Mouse (Mus musculus): ENCODE data around the gene Atm. TPM values are rescaled to one million over a fixed set of nuclear protein-coding genes. Genes with fewer than 3 reads are reported as not detected.

The Atm gene
- polyA plus RNA-seq, 1 experiment from 2014 or later: 4.2 TPM

DNA sequence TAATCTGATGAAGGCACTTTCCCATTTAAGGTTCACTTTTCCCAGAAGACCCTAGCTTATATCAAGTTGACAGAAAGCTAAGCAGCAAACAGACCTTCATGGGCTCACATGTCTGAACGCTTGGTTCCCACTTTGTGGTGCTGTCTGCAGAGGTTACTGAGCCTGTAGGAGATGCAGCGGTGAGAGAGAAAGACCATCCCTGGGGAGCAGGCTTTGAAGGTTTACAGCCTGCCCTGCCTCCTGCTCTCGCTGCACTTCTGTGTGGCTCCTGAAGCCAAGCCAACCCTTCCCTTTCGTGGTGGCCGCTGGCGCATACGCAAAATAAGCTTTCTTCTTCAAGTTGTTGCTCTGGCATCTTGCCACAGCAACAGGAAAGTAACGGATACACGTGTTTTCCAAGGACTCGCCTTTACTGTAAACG lies 134.2 kb downstream of the Atm start, which contains the start of gene 4930550C14Rik:
Gene 4930550C14Rik, plus strand, starts transcription at position 35 of the 421 bp plus-strand sequence.
- ATAC-seq: no peak
- no peak for TF ChIP-seq CTCF (IDR thresholded peaks at IDR 0.05; ENCODE audit: low read depth)
- no peak within 1 kb of the TSS for H3K9ac ChIP-seq (ENCODE audit: low read depth, low read length)
- WGBS: 15% methylated on average over 11 of the region's 11 CpGs
- no peak within 1 kb of the TSS; the same call in 1 of the 2 replicates for H3K4me3 ChIP-seq (ENCODE audit: low read depth, low read length)
- no peaks in the 10 kb centered on the region for H3K9me3 ChIP-seq (ENCODE audit: control insufficient read depth)
- H3K36me3 ChIP-seq (ENCODE audit: control insufficient read depth, insufficient read depth): peaks cover 11% of the 10 kb centered on the region
- peak within 1 kb of the TSS; percentile 15; the same call in 1 of the 2 replicates for H3K27ac ChIP-seq (ENCODE audit: low read depth, low read length)
- H3K4me2 ChIP-seq (replicated peaks; ENCODE audit: low read depth): peak within 1 kb of the TSS; percentile 51
- H3K4me1 ChIP-seq (replicated peaks; ENCODE audit: control insufficient read depth, insufficient read depth, low read length): no peaks in the 10 kb centered on the region; the same call in 1 of the 2 replicates
- H3K27me3 ChIP-seq (replicated peaks; ENCODE audit: control insufficient read depth, insufficient read depth, low read length): no peaks in the 10 kb centered on the region

DNA sequence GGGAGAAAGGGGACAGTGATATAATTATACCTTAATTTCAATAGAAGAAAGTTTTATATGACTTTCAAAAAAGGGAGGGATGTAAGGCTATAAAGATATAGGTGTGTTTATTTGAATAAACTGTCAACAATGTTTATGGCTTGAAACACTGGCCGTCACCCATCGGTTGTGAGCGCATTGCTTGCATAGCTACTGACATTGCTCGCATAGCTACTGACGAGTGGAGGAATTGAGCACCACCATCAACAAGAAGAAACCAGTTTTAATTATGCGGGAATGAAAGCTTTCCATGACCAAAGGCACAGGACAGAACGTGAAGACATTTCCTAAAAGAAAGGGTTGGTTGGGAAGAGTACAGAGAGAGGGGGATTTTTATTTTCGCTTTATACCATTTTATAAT lies 135.4 kb downstream of the Atm start:
- no peaks in the 10 kb centered on the region for H3K9me3 ChIP-seq (ENCODE audit: control insufficient read depth)
- 88% methylated on average over 8 of the region's 8 CpGs for WGBS
- ATAC-seq: no peak
- peaks cover 18% of the 10 kb centered on the region for H3K36me3 ChIP-seq (ENCODE audit: control insufficient read depth, insufficient read depth)
- no peak overlapping the region for H3K9ac ChIP-seq (ENCODE audit: low read depth, low read length)
- no peak overlapping the region for H3K4me3 ChIP-seq (ENCODE audit: low read depth, low read length)
- H3K27ac ChIP-seq (ENCODE audit: low read depth, low read length): no peak overlapping the region
- no peak for TF ChIP-seq CTCF (IDR thresholded peaks at IDR 0.05; ENCODE audit: low read depth)
- no peaks in the 10 kb centered on the region; the same call in 1 of the 2 replicates for H3K4me1 ChIP-seq (replicated peaks; ENCODE audit: control insufficient read depth, insufficient read depth, low read length)
- no peak overlapping the region for H3K4me2 ChIP-seq (replicated peaks; ENCODE audit: low read depth)
- H3K27me3 ChIP-seq (replicated peaks; ENCODE audit: control insufficient read depth, insufficient read depth, low read length): no peaks in the 10 kb centered on the region

DNA sequence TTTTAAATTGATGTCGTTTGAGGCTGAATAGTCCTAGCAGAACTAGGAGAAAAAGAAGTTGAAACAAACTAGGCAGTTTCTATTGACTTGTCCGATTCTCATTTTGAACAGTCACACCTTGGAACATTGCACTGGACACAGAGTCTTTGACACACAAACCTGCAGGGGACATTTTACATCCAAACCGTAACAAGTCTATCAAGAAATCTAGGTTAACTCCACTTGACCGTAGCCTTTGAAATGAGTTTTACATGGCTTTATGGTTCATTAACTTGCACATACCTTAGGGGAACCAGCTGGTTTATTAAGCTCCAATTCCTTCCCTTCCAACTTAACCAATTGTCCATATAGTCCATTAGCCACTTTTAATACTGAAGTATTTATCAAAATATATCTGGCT lies 135.8 kb downstream of the Atm start:
- WGBS: 96% methylated on average over 4 of the region's 4 CpGs
- Histone ChIP-seq H3K4me1 (replicated peaks; ENCODE audit: control insufficient read depth, insufficient read depth, low read length) (no peaks in the 10 kb centered on the region; the same call in 1 of the 2 replicates), H3K27me3 (replicated peaks; ENCODE audit: control insufficient read depth, insufficient read depth, low read length) (no peaks in the 10 kb centered on the region), H3K27ac (ENCODE audit: low read depth, low read length) (no peak overlapping the region), H3K4me3 (ENCODE audit: low read depth, low read length) (no peak overlapping the region), H3K36me3 (ENCODE audit: control insufficient read depth, insufficient read depth) (peaks cover 20% of the 10 kb centered on the region), H3K9ac (ENCODE audit: low read depth, low read length) (no peak overlapping the region), H3K4me2 (replicated peaks; ENCODE audit: low read depth) (no peak overlapping the region), H3K9me3 (ENCODE audit: control insufficient read depth) (no peaks in the 10 kb centered on the region)
- no peak for TF ChIP-seq CTCF (IDR thresholded peaks at IDR 0.05; ENCODE audit: low read depth)
- ATAC-seq: no peak

DNA sequence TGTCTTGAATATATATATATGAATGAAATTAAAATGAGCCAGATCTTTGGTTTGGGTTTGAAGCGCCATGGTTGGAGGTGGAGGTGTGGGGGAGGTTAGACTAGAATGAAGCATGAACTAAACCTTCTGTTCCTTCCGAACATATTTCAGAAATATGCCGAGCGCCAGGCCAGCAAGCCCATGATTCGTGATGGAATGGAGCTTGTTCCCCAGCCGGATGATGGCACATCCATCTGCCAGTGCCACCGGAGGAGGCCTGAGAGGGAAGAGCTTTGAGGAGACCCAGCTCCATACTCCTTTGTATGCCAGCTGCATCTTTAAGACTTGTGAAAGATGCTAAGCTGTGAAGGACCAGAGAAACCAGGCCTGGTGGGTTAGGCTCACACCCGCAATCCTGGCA lies 137.0 kb downstream of the Atm start:
- no peak overlapping the region for H3K27ac ChIP-seq (ENCODE audit: low read depth, low read length)
- no peaks in the 10 kb centered on the region for H3K4me1 ChIP-seq (replicated peaks; ENCODE audit: control insufficient read depth, insufficient read depth, low read length)
- no peaks in the 10 kb centered on the region for H3K9me3 ChIP-seq (ENCODE audit: control insufficient read depth)
- no peak overlapping the region for H3K4me2 ChIP-seq (replicated peaks; ENCODE audit: low read depth)
- TF ChIP-seq CTCF (IDR thresholded peaks at IDR 0.05; ENCODE audit: low read depth): no peak
- H3K9ac ChIP-seq (ENCODE audit: low read depth, low read length): no peak overlapping the region
- H3K27me3 ChIP-seq (replicated peaks; ENCODE audit: control insufficient read depth, insufficient read depth, low read length): no peaks in the 10 kb centered on the region
- WGBS: 96% methylated on average over 8 of the region's 8 CpGs
- no peak for ATAC-seq
- H3K36me3 ChIP-seq (ENCODE audit: control insufficient read depth, insufficient read depth): peaks cover 20% of the 10 kb centered on the region
- H3K4me3 ChIP-seq (ENCODE audit: low read depth, low read length): no peak overlapping the region

DNA sequence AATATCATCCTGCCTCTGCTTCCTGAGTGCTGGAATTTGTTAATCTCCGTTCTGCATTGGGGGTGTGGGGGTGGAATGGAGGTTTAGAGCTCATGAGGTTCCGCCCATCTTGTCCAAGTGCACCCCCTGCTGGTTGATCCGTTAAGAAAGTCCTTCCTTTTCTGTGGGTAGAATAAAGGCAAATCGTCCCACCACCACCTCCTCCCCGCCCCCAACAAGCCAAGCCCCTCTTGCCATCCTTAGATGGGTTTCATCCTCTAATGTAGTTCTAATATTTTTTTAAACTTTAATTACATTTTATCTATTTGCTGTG lies 138.2 kb downstream of the Atm start:
- no peaks in the 10 kb centered on the region for H3K9me3 ChIP-seq (ENCODE audit: control insufficient read depth)
- no peaks in the 10 kb centered on the region for H3K27me3 ChIP-seq (replicated peaks; ENCODE audit: control insufficient read depth, insufficient read depth, low read length)
- TF ChIP-seq CTCF (IDR thresholded peaks at IDR 0.05; ENCODE audit: low read depth): peak; percentile 88
- H3K4me2 ChIP-seq (replicated peaks; ENCODE audit: low read depth): no peak overlapping the region
- no peak overlapping the region for H3K27ac ChIP-seq (ENCODE audit: low read depth, low read length)
- WGBS: 16% methylated on average over 5 of the region's 5 CpGs
- no peak for ATAC-seq
- H3K36me3 ChIP-seq (ENCODE audit: control insufficient read depth, insufficient read depth): peaks cover 20% of the 10 kb centered on the region
- H3K4me3 ChIP-seq (ENCODE audit: low read depth, low read length): no peak overlapping the region
- no peak overlapping the region for H3K9ac ChIP-seq (ENCODE audit: low read depth, low read length)
- no peaks in the 10 kb centered on the region for H3K4me1 ChIP-seq (replicated peaks; ENCODE audit: control insufficient read depth, insufficient read depth, low read length)

DNA sequence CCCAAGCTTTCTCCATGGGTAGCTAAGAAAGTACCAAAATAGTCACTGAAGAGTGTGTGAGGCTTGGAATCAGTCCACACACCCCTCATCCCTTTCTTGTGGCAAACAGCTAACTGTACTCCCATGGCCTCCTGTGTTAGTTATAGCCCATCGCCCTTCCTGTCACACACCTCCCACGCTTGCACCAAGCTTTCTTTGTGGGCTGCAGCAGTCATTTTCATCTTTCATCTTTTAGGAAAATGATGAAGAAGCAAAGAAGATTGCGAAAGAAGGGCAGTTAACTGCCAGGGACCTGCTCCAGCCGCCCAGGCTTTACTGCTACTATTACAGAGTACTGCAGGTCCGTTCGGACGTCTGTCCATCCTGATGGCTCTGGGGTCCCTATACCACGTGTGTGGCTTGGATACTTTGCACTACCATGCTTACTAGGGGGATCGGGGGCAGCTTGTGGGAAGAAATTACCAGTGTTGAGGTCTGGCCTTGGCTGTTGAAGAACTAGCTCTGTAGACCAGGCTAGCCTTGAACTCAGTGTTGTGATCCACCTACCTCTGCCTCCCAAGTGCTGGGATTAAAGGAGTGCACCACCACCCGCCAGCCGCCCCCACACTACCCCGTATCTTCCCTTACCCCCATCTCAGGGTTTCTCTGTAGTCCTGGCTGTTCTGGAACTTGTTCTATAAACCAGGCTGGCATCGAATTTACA lies 138.7 kb downstream of the Atm start:
- H3K9ac ChIP-seq (ENCODE audit: low read depth, low read length): no peak overlapping the region
- no peaks in the 10 kb centered on the region for H3K9me3 ChIP-seq (ENCODE audit: control insufficient read depth)
- H3K4me2 ChIP-seq (replicated peaks; ENCODE audit: low read depth): no peak overlapping the region
- H3K4me1 ChIP-seq (replicated peaks; ENCODE audit: control insufficient read depth, insufficient read depth, low read length): no peaks in the 10 kb centered on the region
- no peaks in the 10 kb centered on the region for H3K27me3 ChIP-seq (replicated peaks; ENCODE audit: control insufficient read depth, insufficient read depth, low read length)
- ATAC-seq: no peak
- no peak overlapping the region for H3K27ac ChIP-seq (ENCODE audit: low read depth, low read length)
- peaks cover 20% of the 10 kb centered on the region for H3K36me3 ChIP-seq (ENCODE audit: control insufficient read depth, insufficient read depth)
- no peak overlapping the region for H3K4me3 ChIP-seq (ENCODE audit: low read depth, low read length)
- no peak for TF ChIP-seq CTCF (IDR thresholded peaks at IDR 0.05; ENCODE audit: low read depth)
- WGBS: 73% methylated on average over 13 of the region's 13 CpGs

Data from intestine, postnatal 0 days (tissue).